Mouse (Mus musculus): ENCODE measurements around the gene Pparg.

The Pparg gene

DNA sequence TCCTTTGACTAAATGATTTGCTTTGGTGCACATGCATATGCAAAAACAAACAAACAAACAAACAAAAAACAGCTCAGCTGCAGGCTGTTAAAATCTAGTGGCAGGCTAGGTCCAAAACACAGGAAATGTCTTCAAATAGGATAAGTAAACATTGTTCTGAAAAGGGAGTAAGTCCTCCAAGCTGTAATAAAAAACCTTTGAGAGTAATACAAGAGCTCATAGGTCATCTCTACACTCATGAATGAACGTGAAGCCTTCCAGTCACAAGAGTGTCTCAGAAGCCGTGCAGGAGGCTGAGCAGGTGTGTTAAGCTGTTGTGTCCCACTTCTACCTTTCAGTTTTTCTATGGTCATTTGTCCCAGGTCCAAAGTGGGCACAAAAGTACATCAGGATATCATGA is 102.6 kb downstream of the Pparg start:
- DNase-seq (ENCODE audit: low read depth, low spot score): no peak

DNA sequence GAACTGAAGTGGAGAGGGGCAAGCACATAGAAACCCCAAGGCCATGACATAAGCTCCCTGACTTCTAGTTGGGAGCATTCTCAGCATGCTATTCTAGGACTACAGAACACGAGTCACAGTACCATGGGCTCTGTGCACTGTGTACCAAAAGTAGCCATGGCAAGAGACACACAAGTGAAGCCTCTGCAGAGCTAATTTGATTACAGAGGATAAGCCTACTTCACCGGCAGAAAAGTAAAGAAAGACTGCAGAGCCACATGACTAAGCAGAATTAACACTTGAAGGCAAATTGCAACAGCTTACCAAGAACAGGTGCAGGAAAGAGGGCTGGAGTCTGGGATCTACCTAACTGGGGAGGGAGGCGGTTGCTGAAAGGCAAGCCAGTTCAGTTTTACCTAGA is 103.9 kb downstream of the Pparg start:
- no peak for DNase-seq (ENCODE audit: low read depth, low spot score)

DNA sequence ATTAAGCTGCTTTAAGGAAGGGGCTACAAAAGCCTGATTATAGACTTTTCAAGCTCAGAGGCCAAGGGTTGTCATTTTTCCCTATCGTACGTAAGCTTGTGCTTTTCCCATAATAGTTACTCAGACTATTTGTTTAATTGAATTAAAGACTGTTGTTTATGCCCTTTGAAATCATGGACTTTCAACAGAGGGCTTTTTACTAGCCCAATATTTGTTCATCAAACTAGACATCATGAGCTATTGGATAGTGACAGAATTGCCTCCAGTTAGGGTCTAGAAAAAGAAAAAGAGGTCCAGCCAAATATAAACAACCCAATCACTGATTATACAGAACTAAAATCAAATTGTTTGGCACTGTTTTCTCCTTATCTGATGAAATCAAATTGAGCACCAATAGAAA is 104.7 kb downstream of the Pparg start:
- no peak for DNase-seq (ENCODE audit: low read depth, low spot score)

DNA sequence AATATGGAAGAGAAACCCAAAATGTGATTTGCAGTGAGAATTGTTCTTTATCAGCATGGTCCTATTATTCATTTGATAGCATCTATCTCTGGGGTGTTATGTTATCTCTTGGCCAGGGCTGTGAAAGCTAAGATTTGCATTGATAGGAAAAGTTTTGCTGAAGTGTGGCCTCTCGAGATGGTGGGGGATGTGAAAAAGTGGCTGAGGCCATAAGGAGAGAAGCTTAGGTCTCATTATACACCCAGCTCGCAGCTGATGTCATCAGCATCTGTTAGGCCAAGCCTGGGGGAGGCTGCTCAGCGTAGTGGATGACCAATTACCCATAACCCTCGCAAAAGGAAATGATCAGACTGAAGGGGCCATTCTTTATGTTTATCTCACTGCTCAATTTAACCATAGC is 105.1 kb downstream of the Pparg start:
- DNase-seq (ENCODE audit: low read depth, low spot score): no peak

DNA sequence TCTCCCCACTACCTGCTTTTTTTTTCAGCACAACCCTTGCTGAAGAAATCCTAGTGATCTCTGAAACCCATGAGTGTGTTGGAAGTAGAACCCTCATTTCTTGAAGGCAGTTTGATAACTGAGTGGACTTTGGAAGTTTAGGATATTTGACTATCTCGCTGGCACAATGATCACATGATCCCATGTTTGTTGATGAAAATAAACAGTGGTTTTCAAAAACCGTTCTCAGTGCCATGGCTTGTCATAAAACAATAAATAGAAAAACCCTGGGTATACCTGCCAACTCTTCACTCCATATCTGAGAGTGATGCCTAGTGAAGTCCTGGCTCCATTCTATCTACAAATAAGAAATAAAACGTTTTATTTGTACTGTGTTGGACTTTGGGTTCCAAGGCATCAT is 105.8 kb downstream of the Pparg start:
- DNase-seq (ENCODE audit: low read depth, low spot score): no peak

DNA sequence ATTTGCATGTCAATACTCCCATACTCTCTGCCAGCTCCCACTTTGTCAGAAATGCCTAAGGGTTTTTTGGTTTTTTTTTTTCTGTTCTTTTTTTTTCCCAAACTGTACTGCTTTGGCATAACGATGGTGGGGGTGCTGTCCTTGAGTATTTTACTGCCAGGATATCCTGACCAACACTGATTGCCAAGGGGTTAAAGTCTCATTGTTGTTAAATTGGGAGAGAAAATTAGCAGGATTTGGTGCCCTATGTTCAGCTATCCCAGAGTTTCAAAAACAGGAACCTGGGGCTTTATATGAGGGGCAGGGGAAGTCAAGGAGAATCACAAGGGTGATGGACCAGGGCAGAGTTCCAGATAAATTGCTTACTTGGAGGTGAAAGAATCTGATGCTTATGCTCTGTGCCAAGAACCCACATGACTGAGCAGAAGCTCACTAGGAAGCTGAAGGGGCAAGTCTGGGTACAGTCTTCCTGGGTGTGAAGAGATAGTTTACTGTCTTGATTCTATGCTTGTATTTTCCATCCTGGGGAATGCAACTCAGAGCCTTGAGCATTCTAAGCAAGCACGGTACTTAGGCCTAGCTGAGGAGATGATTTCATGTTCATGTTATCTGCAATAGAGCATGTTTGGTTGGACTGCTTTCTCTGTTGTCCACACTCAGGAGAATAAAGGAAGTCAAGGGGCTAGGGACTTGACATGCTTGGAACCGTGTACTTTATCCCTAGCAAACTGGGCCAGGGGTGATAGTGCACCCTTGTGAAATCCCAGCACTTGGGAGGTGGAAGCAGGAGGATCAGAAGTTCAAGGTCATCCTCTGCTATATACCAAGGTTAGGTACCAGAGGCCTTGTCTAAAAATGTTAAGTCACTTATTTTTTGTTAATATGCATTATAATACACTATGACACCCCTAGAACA is 109.2 kb downstream of the Pparg start:
- no peak for DNase-seq (ENCODE audit: low read depth, low spot score)

DNA sequence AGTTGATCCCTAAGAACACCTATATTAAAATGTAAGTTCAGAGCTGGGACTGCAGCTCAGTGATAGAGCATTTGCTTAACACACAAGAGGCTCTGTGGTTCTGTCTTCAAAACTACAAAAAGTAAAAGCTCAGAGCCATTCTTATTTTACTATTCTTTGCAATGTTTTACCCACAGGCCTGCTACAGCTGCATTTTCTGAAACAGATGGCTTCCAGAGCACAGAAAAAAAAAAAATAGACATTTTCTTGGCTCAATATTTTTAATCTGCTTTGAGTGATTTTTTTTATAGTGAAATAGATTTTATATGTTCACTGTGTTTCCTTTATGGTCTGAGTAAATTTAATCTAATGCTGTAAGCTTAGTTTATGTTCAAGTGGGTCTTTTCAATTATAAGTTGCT is 111.2 kb downstream of the Pparg start:
- peak; percentile 55 for DNase-seq (ENCODE audit: low read depth, low spot score)

DNA sequence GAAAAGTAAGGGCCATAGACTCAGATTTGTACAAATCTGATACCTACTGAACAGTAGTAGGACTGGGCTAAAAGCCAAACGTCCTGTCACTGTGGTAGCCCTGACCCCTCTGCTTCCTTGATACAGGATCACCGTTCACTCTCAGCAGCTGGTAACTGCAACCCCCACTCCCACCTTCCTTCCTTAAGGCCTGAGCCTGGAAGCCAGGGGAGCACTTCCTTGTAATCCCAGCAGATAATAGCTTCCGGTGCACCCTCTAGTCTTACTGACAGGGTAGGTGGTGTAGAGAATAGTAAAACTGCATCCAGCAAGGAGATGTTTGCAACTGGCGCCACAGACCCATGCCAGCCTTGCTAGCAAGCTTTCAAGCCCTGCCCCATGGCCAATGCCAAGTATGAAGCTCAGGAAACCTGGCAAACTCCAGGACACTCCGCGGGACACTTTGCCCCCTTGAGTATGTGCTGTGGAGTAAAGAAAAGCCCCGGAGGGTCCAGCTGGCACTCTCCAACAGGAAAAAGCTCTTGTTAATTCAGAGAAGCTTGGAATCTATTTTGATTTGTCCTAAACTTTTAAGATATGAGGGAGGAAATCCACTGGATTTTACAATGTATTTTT is 116.4 kb downstream of the Pparg start:
- no peak for DNase-seq (ENCODE audit: low read depth, low spot score)

DNA sequence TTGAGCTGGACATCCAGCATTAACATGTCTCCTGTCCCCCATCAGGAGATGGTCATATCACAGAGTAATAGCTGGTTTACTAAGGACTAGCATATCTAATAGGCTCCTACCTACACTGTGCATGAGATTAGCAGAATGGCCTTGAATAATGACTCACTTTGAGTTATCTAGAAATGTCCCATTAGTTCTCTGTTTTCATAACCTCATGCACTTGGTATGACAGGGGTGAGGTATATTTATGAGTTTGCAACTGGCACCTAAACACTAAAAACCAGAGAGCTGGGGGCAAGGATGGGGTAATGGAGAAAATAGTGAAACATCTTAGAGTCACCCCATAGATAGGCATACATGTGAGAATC is 119.2 kb downstream of the Pparg start:
- no peak for DNase-seq (ENCODE audit: low read depth, low spot score)

DNA sequence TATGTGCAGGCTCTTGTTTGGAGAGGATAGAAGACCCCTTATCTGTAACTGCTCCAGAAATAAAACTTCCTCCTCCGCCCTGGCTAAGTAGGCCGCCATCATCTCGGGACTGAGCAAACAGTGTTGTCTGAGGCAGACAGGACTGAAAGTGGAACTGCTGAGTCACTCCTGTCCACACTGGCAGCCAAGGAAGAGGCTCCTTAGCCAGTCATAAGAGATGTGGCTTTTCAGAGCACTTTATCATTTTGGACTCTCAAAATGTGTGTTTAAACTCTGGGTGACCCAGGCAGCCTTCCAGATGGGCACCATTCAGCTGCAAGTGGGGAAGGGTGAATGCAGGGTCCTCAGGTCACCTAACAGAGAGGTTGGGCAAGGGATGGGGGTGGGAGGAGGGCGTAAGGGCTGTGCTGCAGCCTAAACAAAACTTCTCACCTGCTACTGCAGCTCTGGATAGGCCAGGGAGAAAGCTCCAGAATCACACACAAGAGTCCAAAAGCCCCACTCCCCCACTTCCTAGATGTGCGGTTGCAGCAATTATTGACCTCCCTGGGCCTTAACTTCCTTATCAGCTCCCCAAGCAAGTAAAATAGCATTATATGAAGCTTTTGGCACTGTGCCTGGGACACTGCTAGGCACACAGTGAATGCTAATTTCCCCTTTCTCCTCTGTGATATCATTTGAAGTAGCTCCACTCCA is 119.7 kb downstream of the Pparg start:
- peak; percentile 84 for DNase-seq (ENCODE audit: low read depth, low spot score)

DNA sequence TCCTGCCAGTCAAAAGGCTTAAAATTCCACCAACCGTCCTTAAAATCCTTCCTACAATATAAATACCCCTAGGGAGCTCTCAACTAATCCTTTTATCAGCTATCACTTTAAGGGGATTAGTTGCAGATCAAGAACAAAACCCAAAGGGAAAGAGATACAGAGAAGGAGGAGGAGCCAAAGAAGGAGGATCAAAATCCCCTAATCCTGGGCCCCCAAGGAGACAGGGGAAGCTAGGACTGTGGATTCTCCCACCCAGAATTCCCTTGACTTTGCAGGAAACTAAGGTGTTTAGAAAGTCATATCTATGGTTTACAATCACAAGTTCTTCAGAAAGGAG is 120.2 kb downstream of the Pparg start:
- DNase-seq (ENCODE audit: low read depth, low spot score): no peak

DNA sequence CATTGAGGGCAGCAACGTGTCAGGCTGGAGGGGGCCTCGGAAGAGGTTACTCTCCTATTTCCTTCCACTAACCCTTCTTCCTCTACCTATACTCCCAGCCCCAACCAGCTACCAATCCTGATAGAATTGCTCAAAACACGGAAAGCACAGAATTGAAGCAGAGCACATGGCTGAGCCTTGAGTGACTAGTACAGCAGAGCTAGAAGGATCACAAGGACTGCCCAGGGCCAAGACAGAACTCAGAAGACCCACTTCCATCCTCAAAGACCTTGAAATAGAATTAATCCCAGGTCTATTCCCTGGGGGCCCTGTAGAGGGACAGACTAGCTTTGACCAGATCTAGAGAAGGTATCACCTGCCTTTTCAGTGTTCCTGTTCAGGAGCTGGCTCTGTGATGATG is 120.9 kb downstream of the Pparg start:
- no peak for DNase-seq (ENCODE audit: low read depth, low spot score)

DNA sequence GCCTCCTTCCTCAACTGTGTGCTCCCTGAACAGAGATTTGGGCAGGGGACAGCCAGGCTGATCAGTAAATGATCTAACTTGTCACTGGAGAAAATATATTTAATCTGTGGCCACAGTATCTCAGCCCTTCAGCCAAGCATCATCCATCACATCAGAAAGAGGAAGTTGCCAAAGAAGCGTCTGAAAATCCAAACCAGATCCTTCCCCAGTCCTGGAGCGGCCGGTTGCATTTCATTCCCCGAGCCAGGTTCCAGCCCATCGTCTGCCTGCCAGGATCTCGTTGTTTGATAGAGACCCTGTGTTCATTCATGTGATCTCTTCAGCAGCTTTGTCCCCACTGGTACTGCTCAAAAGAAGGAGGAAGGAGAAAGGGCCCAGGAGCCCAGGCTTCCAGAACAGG is 124.9 kb downstream of the Pparg start:
- no peak for DNase-seq (ENCODE audit: low read depth, low spot score)

DNA sequence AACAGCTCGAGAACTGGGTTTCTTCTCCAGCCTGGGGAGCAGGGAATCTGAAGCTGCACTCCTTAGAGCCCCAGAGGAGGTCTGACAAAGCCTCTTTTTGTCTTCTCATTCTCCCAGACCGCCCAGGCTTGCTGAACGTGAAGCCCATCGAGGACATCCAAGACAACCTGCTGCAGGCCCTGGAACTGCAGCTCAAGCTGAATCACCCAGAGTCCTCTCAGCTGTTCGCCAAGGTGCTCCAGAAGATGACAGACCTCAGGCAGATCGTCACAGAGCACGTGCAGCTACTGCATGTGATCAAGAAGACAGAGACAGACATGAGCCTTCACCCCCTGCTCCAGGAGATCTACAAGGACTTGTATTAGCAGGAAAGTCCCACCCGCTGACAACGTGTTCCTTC is 129.1 kb downstream of the Pparg start:
- DNase-seq (ENCODE audit: low read depth, low spot score): no peak

DNA sequence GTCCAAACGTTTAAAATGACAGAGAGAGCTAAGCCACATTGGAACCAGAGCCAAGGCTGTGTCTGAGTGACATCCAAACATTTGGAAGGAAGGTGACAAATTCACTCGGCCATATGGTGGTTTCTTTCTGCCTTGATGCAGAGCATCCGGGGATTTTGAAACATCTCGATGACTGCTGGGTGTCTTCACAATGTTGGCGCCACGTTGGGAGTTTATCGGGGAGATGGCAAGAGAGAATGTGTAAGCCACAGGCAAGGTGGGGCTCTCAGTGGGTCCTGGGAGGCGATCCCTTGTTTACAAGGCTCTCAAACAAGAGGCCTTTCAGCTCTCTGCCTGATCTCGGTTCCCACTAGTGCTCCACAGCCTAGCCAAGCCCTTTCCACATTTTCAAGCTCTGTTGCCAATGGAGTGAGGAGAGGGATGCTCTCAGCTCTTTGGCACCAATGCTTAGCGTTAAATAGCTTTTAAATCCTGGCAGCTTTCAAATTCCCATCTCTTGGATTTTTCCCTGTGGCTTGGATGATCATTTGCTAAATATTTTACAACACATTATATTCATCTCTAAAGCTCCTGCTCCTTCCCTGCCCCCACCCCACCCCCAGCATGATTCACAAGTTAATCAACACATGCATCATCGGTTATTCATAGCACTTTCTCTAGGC is 132.3 kb downstream of the Pparg start:
- peak; percentile 94 for DNase-seq (ENCODE audit: low read depth, low spot score)

DNA sequence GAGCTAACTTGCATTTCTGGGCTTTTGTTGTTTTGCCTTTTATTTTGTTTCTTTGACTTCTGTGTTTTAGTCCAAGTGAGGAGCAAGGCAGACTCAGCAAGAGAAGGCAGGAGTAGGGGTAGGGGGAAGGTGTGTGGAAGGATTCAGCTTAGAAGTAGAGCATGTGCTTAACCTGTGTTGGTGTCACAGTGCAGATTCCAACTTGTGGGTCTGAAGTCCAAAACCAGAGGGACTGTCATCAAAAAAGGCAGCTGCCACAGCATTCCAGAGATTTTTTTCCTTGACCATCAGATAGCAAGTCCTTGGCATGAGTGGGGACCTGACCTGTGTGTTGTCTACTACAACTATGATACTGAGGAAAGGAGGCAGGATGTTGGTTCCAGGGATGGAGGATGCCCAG is 133.1 kb downstream of the Pparg start:
- no peak for DNase-seq (ENCODE audit: low read depth, low spot score)

DNA sequence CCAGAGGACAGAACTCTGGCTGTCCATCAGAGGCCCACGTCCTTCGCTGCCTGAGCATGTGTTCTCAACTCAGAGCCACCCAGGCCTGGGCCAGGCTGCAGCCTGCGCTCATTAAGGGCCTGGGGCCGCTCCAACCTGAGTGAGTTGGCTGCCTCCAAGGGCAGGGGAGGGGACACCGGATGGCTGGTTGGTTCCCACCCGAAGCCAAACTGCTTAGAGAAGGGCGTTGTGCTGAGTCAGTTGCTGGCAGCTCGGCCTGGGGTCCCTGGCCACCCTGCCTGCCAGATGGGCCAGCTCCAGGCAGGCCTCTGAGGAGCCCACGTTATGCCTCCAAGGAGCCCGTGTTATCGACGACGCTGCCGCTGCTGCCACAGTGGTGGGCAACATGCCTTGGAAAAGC is 138.8 kb downstream of the Pparg start:
- DNase-seq (ENCODE audit: low read depth, low spot score): no peak

DNA sequence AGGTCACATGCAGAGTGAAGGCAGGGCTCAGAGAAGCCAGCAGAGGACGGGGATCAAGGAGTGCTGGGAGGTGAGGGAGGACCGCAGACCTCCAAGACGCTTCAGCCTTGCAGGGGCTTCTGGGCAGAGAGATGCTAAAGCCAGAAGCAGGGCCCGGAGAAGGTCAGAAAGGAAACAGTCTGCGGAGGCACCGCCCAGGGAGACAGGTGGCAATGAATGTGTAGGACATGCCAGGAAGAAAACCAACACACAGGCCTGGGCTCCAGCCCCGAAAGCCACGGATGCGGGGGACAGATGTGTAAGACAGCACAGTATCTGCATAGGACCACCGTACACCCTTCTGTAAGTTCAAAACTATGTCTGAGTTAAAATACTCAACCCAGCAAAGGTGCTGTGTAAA is 139.5 kb downstream of the Pparg start:
- DNase-seq (ENCODE audit: low read depth, low spot score): no peak

DNA sequence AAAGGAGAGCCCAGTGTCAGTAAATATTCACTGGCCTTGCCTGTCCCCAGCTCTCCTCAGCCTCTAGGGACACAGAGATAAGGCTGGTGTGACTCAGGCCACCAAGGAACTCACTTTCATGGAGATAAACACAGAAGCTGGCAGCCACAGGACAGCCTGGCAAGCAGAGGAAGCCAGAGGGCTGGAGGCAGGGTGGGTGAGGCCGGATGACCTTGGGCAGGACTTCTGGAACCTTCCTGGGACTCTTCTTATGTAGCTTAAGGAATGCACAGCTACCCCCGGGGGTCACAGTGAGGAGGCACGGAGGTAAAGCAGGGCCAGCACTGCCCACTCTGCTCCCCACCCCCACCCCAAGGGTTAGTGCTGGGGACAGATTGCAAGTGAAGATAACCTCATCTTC is 140.4 kb downstream of the Pparg start:
- no peak for DNase-seq (ENCODE audit: low read depth, low spot score)

DNA sequence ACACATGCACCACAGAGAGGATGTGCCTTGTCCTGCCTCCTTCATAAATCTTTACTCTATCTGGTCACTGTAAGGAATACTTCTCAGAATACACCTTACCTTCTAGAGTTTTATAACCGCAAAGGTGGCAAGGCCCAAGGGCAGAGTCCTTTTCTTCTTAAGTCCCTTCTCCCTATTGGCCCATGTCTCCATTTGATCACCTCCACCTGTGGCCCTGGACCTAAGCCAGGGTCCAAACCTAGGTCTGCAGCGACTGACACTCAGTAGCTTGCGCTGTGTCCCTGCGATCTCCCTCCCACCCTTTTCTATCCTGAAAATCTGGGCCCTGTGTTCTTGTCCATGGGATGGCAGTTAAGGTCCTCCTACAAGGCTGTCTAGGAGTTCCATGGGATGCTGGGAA is 142.3 kb downstream of the Pparg start:
- DNase-seq (ENCODE audit: low read depth, low spot score): no peak

DNA sequence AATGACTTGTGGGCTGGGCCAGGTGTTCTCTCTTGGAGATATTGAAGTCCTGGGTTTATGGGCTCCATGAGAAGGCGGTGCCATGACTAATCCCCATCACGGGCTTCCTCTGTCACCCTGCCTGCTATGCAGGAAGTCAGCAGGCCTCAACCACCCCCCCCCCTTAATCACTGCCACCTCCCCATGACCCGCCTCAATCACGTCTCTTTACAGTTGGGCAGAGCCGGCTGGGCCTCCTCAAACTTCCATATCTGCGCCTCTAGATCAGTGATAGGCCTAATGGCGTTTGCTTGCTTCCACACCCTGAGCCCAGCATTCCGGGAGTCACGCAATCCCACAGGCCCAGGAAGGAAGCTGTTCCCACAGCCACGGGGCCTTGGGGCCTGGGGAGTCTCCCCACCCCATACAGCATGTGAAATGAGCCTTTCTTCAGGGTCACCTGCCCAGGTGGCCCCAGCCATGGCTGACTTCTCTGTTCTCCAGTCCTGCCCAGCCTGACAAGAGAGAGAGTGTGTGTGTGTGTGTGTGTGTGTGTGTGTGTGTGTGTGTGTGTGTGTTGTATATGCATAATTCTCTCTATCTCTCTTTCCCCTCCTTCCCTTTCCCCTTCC is 142.9 kb downstream of the Pparg start:
- no peak for DNase-seq (ENCODE audit: low read depth, low spot score)

DNA sequence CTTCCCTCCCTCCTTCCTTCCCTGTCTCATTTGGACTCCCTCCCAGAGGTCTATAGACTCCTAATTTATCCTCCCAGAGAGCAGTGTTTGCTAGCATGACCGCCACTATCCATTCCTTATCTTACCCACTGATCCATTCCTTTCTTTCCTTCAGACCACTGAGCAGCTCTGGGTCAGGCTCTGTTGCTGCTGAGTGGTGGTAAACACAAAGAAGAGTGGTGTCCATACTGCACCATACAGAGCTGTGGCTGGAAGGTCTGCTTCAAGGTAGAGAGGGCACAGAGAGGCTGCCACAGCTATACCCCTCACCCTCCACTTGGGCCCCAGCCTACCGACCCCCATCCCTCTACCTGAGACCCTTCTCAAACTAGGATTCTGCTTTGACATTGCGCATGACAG is 143.4 kb downstream of the Pparg start:
- DNase-seq (ENCODE audit: low read depth, low spot score): no peak
